Mouse (Mus musculus) limb, embryonic 14.5 days (tissue): ENCODE measurements around the gene Atoh8. TPM values are rescaled to one million over a fixed set of nuclear protein-coding genes. Genes with fewer than 3 reads are reported as not detected.

Experiments used
- ATAC-seq: fragments of 200-750 bp; cut with Nextera tagmentation; 2 replicates; pipeline ENCODE4 v1.8.0; 2017; ENCODE audit warnings: low read depth, moderate number of reproducible peaks, moderate TSS enrichment; ENCODE audit not compliant: low FRiP score
- DNase-seq: peaks from one replicate; pipeline ENCODE4 v3.0.0-alpha.2; 2015; ENCODE audit warnings: low spot score
- H3K27ac ChIP-seq: fragments of 300-500 bp; sonication (generic); replicated peaks from 2 replicates; pipeline ENCODE4 v1.5.1; 2014; ENCODE audit warnings: low read depth, mild to moderate bottlenecking, low read length, moderate library complexity, mixed read lengths
- H3K27me3 ChIP-seq: fragments of 300-500 bp; sonication (generic); 2 replicates; pipeline ENCODE4 v1.6.1; 2014; ENCODE audit warnings: low read length, mixed read lengths; ENCODE audit not compliant: control insufficient read depth, insufficient read depth
- H3K36me3 ChIP-seq: fragments of 300-500 bp; sonication (generic); 2 replicates; pipeline ENCODE4 v1.6.1; 2014; ENCODE audit warnings: mild to moderate bottlenecking, low read length, moderate library complexity, mixed read lengths; ENCODE audit not compliant: control insufficient read depth, insufficient read depth
- H3K4me1 ChIP-seq: fragments of 300-500 bp; sonication (generic); 2 replicates; pipeline ENCODE4 v1.6.1; 2014; ENCODE audit warnings: antibody characterized with exemption, low read length, mixed read lengths; ENCODE audit not compliant: control insufficient read depth, insufficient read depth
- H3K4me2 ChIP-seq: fragments of 300-500 bp; sonication (generic); replicated peaks from 2 replicates; pipeline ENCODE4 v1.6.1; 2014; ENCODE audit warnings: low read depth, mild to moderate bottlenecking, low read length, moderate library complexity; ENCODE audit not compliant: severe bottlenecking
- H3K4me3 ChIP-seq: fragments of 300-500 bp; sonication (generic); replicated peaks from 2 replicates; pipeline ENCODE4 v1.5.1; 2014; ENCODE audit warnings: low read length
- H3K9ac ChIP-seq: fragments of 300-500 bp; sonication (generic); 2 replicates; pipeline ENCODE4 v1.6.1; 2014; ENCODE audit warnings: mild to moderate bottlenecking, low read depth, low read length, moderate library complexity; ENCODE audit not compliant: severe bottlenecking
- H3K9me3 ChIP-seq: fragments of 300-500 bp; sonication (generic); 2 replicates; pipeline ENCODE4 v1.6.1; 2016; ENCODE audit warnings: low read length; ENCODE audit not compliant: control insufficient read depth
- POLR2A ChIP-seq: fragments of 200-500 bp; IDR thresholded peaks from 2 replicates; pipeline ENCODE4 v1.8.0; 2012; ENCODE audit warnings: inconsistent platforms, mild to moderate bottlenecking, moderate library complexity, borderline replicate concordance; ENCODE audit not compliant: insufficient read depth, insufficient read length; ENCODE audit errors: extremely low read depth
- WGBS: fragments of 180-500 bp; shearing (Covaris S2); extraction: QIAGEN DNeasy Blood & Tissue Kit; methylation state at CpG from one replicate; pipeline ENCODE4 v1.1.7; 2014; 5-methylcytosine and 5-hydroxymethylcytosine counted together
- polyA plus RNA-seq, 2 experiments: library from polyadenylated mRNA; depleted of rRNA in 1 of 2; stranded (reverse) in 1 of 2; unstranded in 1 of 2; fragments of >200 nt; fragmentation: Nextera tagmentation in 1 of 2; extraction: Ambion mirVana in 1 of 2; gene quantifications; 2 replicates each; pipeline versions ENCODE4 v1.2.1 to v1.2.3; 2012 to 2014

Atoh8 gene
- polyA plus RNA-seq, 2 experiments = 15.1 to 19.8 TPM

DNA sequence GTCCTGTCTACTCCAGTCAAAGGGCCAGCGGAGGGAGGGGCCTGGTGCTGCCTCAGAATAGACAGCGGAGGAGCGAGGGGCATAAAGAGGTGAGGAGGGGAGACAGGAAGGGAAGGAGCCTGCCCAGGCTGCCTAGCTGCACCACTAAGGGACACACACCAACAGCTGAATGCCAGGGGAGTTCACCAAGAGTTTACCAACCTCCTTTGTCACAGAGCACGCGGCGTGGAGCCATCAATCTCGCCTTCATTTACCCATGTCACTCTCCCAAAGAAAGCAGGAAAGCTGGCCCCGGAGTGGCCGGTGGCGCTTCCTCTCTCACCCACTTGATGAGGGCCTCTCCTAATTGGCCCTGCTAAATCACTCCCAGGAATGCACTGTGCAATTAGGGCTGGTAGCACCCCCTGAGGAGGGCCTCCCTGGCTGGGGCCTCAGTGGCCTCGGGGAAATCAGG, 13.1 kb downstream of the Atoh8 start:
- Histone ChIP-seq H3K4me2 (no peak overlapping the region; the same call in 1 of the 2 replicates), H3K9me3 (no peaks in the 10 kb centered on the region), H3K9ac (no peak overlapping the region), H3K27ac (no peak overlapping the region), H3K4me1 (peaks cover 57% of the 10 kb centered on the region), H3K4me3 (no peak overlapping the region), H3K36me3 (peaks cover 19% of the 10 kb centered on the region), H3K27me3 (no peaks in the 10 kb centered on the region)
- no peak for TF ChIP-seq POLR2A
- ATAC-seq = peak; percentile 9; the same call in 1 of the 2 replicates
- no peak for DNase-seq
- WGBS = 16% methylated on average over 11 of the region's 11 CpGs

DNA sequence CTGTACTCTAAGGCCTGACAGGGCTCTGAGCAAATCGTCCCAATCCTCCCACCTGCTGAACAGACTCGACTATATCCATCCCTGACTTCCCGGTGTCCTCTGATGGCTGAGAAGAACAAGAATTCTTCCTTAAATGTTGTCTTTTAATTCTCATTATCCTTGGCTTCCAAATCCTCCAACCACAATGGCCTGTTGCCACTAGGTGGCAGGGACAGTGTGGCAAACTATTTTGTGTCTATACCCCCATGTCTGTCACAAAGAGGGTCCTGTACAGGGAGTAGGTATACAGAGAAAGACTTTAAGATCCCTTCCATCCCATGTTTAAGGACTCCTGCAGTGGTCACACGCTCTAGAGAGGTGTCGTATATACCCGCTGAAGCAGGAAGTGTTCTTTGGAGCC, 14.1 kb downstream of the Atoh8 start:
- TF ChIP-seq POLR2A = no peak

DNA sequence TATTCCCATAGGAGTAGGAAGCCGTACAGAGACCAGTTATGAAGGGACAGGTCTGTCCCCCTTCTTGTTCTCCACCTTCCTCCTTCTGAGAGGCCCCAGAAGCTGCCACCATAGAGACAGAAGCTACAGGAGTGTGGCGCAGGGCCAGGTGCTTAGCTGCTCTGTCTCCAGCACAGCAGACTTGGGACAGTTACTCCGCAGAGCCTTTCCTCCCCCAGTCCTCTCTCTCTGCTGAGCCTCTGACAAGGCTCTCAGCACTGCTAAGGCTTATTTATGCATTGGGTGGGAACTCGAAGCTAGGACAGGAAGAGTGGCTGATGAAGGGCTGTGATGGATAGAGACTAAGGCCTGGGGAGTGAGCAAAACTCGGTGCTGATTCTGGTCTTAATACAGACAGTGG, 15.8 kb downstream of the Atoh8 start:
- no peak overlapping the region for H3K9ac ChIP-seq
- ATAC-seq = no peak
- TF ChIP-seq POLR2A = no peak
- no peak overlapping the region for H3K4me2 ChIP-seq
- DNase-seq = no peak
- no peaks in the 10 kb centered on the region for H3K27me3 ChIP-seq
- WGBS = 37% methylated on average over 5 of the region's 5 CpGs
- peaks cover 19% of the 10 kb centered on the region for H3K36me3 ChIP-seq
- H3K9me3 ChIP-seq = no peaks in the 10 kb centered on the region
- no peak overlapping the region for H3K4me3 ChIP-seq
- peaks cover 79% of the 10 kb centered on the region for H3K4me1 ChIP-seq
- no peak overlapping the region for H3K27ac ChIP-seq

More for the DNA sequence above, 14.1 kb downstream of the Atoh8 start:
- no peak for DNase-seq
- H3K36me3 ChIP-seq = peaks cover 19% of the 10 kb centered on the region
- H3K4me2 ChIP-seq = no peak overlapping the region
- H3K9me3 ChIP-seq = no peaks in the 10 kb centered on the region
- no peak for ATAC-seq
- WGBS = 51% methylated on average over 6 of the region's 6 CpGs
- H3K27ac ChIP-seq = no peak overlapping the region
- no peak overlapping the region for H3K4me3 ChIP-seq
- H3K27me3 ChIP-seq = no peaks in the 10 kb centered on the region
- peaks cover 62% of the 10 kb centered on the region for H3K4me1 ChIP-seq
- no peak overlapping the region for H3K9ac ChIP-seq

- WGBS = 14% methylated on average over 4 of the region's 4 CpGs
- ATAC-seq = no peak
- peaks cover 88% of the 10 kb centered on the region for H3K4me1 ChIP-seq
Measured at GRCm38 (mm10) chr6:72218281-72218680, 17.1 kb downstream of the Atoh8 start.

DNA sequence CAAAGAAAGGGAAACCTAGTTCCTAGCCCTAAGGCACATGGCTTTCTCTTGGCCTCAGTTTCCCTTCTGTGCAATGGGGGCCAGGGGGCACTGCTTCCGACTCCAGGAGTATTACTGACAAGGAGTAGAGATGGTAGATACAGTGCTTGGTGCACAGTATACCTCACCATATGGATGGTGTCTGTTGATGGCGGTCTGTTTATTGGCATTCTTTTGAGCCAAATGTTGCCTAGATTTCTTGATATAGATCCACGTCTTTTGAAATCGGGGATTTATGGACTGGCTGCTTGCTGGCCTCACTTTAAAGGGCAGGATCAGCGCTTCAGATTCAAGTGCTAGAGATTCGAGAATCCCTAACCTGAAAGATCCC, 18.0 kb downstream of the Atoh8 start:
- peaks cover 85% of the 10 kb centered on the region for H3K4me1 ChIP-seq
- H3K4me2 ChIP-seq = peak overlapping the region; percentile 37
- ATAC-seq (no peak), DNase-seq (peak; percentile 12)
- H3K27me3 ChIP-seq = no peaks in the 10 kb centered on the region
- H3K36me3 ChIP-seq = peaks cover 8% of the 10 kb centered on the region
- 19% methylated on average over 6 of the region's 6 CpGs for WGBS
- H3K4me3 ChIP-seq = no peak overlapping the region
- no peak for TF ChIP-seq POLR2A
- H3K9ac ChIP-seq = no peak overlapping the region
- no peaks in the 10 kb centered on the region for H3K9me3 ChIP-seq
- peak overlapping the region; percentile 83 for H3K27ac ChIP-seq

More at GRCm38 (mm10) chr6:72218281-72218680, 17.1 kb downstream of the Atoh8 start:
- 0 out of 2 replicates have a peak overlapping the region, but pooled peaks have one; percentile 5 for H3K4me2 ChIP-seq
- H3K4me3 ChIP-seq = no peak overlapping the region
- peak; percentile 60 for DNase-seq
- no peak overlapping the region for H3K9ac ChIP-seq
- H3K27me3 ChIP-seq = no peaks in the 10 kb centered on the region
- H3K9me3 ChIP-seq = no peaks in the 10 kb centered on the region
- H3K36me3 ChIP-seq = peaks cover 13% of the 10 kb centered on the region
- TF ChIP-seq POLR2A = no peak
- peak overlapping the region; percentile 21; the same call in 1 of the 2 replicates for H3K27ac ChIP-seq
